Mouse (Mus musculus): ENCODE measurements around the gene Fam196b.

Gene Fam196b

DNA sequence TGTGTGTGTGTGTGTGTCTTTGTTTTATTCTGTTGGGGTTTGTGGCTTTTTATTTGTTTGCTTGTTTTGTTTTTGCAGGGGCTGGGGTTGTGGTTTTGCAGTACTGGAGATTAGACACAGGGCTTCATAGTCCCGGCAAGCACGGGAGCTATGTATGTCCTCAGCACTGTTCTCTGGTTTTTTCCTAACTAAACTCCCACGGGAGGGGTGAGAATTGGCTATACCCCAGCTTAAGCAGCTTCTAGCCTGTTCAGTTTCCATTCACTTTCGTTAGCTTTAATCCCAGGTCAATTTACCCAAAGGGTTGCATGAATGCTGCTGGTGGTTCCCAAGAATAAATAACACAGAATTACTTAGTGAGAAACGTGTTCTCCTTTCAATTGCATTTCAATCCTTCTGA lies 92.2 kb downstream of the Fam196b start:
- DNase-seq, result no peak

DNA sequence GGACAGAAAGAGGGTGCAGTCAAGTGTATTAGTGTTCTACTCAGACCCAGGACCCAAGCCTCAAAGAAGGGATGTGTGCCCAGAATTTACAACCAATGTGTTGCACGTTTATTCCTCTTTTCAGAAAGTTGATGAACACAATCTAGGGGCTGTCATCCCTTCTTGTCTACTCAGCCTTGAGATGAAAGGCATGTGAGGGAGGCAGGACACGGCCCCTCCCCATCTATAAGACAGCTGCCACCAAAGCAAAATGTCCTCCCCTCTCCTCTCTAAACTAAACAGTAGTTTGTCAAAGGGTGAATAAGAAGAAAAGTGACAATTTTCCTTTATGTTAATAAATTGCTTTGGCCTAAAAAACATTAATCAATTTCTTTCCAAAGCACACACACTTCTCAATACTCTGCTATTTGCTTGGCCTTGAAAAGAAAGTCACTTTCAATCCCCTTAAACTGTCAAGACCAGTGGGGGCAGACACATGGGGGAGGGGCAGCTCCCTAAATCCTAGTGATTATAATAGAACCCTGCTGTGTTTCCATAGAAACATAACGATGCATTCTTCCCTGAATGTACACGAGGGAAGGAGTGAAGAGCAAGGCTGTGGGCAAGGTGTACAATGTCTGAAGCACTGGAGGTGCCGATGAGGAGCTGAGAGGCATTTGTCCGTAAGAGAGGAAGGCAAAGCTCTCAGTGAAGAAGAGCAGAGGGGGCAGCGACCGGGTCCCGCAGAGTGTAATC lies 101.4 kb downstream of the Fam196b start:
- no peak for DNase-seq

DNA sequence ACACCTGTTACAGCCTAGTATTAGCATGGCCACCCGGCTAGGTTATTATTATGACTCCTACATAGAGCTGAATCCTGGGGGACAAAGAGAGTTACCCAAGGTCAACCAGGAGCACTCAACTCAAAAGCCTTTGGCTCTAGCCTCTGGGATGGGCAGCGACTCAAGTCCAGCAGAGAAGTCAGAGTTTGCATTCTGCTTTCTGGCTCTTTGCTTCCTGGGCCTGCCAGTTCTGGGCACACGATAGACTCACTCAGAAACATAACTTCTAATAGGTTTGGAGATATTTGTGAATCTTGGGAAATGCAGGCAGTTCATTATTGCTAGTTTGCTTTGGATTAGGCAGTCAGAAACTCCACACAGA lies 102.0 kb downstream of the Fam196b start:
- DNase-seq, result no peak

DNA sequence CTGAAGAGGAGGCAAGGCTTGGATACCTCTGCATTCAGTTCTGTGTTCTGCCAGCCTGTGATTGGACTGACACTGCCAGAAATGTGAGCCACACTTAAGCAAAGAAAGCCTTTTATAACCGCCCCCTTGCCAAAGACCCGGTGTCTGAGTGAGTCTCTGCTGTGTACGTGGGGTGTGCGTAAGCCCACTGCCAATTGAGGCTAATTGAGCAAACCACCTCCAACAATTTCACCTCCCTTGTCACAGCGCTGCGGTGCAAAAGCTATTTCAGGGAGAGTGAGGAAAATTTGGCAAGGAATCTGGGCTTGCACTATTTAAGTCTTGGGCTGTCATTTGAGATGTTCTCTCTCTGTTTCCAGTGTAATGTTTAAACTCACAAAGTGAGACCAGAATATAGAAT lies 106.4 kb downstream of the Fam196b start:
- no peak for DNase-seq

DNA sequence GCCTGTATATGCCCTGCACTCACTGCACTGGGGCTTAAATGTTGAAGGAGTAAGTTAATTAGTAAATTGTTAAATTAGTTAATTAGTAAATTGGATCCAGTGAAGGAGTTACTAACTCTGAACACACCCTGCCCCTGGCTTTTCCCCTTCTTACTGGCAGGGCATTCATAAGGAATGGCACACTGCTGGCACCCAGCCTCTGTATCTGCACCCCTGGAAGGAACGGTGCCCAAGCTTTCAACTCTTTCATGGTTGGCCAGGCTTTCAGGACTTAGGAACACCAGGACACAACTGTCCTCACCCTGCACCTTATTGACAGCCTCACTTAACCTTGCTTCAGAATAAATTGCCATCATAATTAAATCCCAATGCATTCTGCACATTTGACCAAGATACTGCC lies 109.9 kb downstream of the Fam196b start:
- DNase-seq, result no peak

DNA sequence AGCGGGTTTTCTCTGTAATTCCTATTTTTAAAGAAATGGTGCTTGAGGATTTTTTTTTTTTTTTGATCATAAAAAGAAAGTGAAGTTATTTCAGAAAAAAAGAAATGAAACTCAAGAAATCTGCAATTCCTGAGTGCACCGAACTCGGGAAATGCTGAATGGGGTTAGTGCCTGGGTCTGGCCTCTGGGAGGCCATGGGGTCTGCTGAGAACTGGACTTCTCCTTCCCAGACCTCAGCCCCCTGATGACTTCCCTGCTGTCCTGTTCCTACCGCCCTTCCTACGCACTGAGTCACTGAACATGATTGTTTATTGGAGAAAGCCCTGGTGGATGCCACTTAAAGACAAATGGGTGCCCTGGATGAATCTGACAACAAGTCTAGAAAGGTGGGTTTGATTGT lies 112.6 kb downstream of the Fam196b start:
- DNase-seq, result no peak

DNA sequence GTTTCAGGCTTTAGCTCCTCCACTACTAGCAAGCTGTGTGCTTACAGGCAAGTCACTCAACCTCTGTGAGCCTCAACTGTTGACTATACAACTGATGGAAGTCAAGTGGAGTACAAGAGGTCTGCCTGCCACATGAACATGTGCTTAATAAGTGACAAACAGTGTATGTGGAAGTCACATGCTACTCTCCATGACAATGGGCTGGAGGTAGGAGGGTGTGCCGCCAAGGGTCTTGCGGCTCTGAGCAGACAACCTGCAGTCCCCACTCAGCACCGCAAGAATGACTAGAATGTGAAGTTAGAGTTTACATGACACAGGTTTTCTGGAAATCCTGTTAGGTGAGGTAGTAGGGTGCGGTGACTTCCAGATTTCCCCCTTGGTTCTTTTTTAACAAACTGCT lies 116.3 kb downstream of the Fam196b start:
- no peak for DNase-seq

DNA sequence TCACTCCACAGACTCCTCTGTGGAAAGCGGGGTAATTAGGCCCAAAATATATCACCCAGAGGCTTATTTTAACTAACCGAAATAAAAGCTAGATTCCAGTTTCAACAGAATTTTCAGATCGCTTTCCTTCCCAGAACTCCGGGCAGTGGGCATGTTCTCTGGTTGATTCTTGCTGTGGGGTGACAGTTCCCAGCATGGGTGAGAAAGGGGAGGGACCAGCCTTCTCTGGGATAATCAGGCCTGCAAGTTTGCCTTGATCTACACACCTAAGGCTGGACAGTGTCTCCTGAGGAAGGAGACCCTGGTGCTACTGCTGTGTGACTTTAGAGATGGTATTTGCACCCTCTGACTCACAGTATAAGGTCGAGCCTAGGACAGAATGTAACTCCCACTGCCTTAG lies 116.7 kb downstream of the Fam196b start:
- no peak for DNase-seq

DNA sequence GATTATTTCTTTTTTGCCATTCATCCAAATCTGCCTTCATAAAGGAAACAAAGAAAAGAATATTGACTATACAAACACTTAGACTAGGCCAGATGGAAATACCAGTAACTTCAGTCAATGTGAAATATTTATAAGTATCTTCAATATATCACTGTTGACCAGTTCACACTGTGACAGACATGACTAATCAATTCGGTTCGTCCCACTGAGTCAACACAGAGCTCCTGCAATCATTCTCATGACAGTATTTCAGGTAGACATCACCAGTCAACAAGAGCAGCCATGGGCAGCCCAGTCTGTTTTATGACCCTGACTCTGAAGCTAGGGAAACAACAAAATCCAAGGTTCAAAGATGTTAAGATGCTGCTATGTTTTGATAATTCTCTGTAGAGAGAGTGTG lies 117.4 kb downstream of the Fam196b start:
- DNase-seq, result no peak

DNA sequence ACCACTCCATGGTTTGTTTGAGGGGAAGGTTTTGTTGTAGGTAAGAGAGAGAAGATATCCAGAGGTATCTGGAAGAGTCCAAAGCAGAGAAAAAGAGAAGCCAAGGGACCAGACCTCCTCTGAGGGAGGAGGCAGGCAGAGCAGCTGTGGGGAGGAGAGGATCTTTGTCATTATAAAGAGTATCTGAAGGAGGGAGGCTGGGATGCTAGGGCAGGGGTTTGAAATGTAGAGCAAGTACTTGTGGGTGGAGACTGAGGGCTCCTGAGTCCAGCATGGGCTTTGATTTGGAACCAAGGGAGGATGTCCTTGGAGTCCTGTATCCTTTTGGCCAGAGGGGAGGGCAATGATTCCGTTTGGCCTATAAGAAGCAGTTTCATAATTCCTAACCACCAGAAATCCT lies 122.8 kb downstream of the Fam196b start:
- DNase-seq, result no peak

DNA sequence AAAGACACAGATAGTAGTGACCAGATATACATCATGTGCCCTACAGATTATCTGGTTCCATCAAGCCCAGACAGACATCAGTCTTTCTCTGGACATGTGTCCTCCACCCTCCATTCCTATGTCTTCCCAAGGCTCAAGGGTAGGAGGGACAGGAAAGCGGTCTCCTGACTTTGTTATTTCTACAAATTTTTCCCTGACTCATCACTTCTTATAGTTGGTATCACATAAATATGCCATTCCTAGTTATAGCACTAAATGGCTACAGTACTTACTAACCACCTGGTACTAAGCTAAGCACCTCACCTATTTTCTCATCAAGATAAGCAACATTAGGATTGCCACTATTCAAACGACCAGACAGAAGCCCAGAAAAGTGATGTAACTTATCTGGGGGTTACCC lies 123.8 kb downstream of the Fam196b start:
- DNase-seq, result no peak

DNA sequence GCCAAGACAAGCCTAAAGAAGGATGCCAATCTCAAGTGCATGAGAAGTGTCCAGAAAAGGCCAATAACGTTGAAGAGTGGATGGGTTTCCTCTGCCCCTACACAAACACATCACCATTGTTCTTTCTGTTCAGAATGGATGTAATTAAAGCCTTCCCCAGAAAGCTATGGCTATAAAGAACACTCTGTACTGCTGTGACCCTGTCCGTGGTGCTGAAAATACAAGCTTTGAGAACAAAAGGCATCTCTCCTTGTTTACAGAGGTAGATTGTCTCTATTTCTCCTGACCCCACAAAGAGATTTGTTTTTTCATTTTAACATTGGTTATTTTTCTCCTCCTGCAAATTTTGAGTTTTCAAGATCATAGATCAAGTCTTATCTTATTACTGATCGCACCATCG lies 133.3 kb downstream of the Fam196b start:
- DNase-seq, result peak; percentile 26 to 32

DNA sequence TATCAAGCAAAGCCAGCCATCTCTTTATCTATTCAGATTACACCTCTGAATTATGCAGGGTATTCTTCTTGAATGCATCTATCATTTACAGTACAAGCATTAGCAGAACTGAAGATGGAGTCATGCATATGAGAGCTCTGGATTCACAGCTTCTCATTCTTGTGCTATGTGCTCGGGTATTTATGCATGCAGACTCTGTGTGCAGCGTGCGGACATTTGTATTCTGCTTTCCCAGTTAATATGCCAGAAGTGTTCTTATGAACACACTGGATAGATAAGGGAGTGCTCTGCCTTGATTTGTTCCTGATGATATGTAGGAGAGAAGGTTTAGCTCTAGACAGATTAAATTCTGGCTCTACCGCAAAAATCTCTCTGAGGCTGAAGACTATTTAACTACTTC lies 135.3 kb downstream of the Fam196b start:
- DNase-seq, result no peak

DNA sequence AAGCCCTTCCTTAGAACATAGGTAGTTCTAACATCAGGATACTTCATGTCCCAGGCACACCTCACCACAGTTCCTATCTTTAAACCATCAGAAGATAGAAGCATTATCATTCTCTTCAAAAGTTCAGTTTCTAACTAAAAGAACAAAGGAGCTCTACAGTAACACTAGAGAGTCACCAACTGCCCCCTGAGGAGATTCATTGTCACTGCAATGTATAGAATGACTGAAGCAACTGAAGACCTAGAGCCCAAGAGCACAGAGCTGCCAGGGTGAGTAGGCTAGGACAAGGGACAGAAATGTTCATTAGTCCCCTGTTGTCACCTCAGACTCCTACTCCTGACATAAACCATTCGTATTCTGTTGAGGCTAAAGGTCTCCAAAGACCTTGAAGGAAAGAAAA lies 152.4 kb downstream of the Fam196b start:
- no peak for DNase-seq

DNA sequence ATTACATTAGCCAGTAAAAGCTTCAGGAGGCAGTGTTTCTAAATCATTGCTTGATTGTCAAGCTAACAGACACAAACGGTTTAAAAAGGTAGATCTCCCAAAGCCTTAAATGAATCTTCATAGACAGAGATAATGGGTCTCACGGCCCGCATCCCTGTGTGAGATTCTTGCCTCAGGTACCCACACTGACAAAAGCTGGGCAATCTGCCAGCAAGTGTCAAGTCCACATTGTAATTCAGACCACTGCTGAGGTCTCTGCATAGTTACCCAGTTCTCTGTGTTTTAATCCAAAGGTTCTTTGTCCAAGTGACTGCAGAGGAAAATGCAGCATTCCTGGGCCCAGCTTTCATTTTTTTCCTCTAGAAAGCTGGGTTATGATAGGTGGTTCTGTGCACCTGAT lies 153.9 kb downstream of the Fam196b start:
- no peak for DNase-seq

DNA sequence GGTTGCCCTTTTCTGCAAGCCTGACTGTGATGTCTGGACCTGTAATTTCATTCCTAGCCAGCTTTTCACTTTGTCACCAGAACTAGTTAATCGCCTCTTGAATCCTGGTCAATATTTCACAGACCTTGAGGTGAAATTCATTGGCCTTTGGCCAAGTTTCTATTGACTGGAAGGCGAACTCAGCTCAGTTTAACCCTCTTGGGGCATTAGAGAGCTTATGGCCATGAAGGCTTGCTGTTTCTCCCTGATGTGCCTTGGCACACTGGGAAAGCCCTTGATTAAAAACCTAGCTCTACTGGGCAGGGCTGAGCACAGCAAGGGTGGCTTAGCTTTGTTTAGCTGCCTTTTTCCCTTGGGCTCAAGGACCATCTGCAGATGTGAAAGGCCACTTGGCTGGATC lies 155.2 kb downstream of the Fam196b start:
- no peak for DNase-seq
